Mouse (Mus musculus) heart, embryonic 15.5 days (tissue): ENCODE measurements around the gene Adap1. TPM values are rescaled to one million over a fixed set of nuclear protein-coding genes. Genes with fewer than 3 reads are reported as not detected.
A peak's percentile ranks its signal among the peaks of the same experiment; 100 is the strongest.

ENCODE experiments used
- ATAC-seq: fragments of 200-750 bp; cut with Nextera tagmentation; replicated peaks from 2 replicates; pipeline ENCODE4 v1.8.0; 2017; ENCODE audit warnings: low read depth, moderate TSS enrichment; ENCODE audit not compliant: insufficient number of reproducible peaks, insufficient read depth, low FRiP score
- H3K27ac ChIP-seq: fragments of 300-500 bp; sonication (generic); 2 replicates; pipeline ENCODE4 v1.5.1; 2015; ENCODE audit warnings: mild to moderate bottlenecking, inconsistent platforms
- H3K27me3 ChIP-seq: fragments of 300-500 bp; sonication (generic); 2 replicates; pipeline ENCODE4 v1.6.1; 2015; ENCODE audit warnings: inconsistent platforms
- H3K36me3 ChIP-seq: fragments of 300-500 bp; sonication (generic); 2 replicates; pipeline ENCODE4 v1.6.1; 2015; ENCODE audit warnings: mild to moderate bottlenecking, inconsistent platforms
- H3K4me1 ChIP-seq: fragments of 300-500 bp; sonication (generic); replicated peaks from 2 replicates; pipeline ENCODE4 v1.6.1; 2015; ENCODE audit warnings: inconsistent platforms
- H3K4me2 ChIP-seq: fragments of 300-500 bp; sonication (generic); 2 replicates; pipeline ENCODE4 v1.6.1; 2015; ENCODE audit warnings: inconsistent platforms, mild to moderate bottlenecking, moderate library complexity
- H3K4me3 ChIP-seq: fragments of 300-500 bp; sonication (generic); 2 replicates; pipeline ENCODE4 v1.5.1; 2015; ENCODE audit warnings: mild to moderate bottlenecking, inconsistent platforms
- H3K9ac ChIP-seq: fragments of 300-500 bp; sonication (generic); 2 replicates; pipeline ENCODE4 v1.6.1; 2015; ENCODE audit warnings: mild to moderate bottlenecking, inconsistent platforms
- H3K9me3 ChIP-seq: fragments of 300-500 bp; sonication (generic); replicated peaks from 2 replicates; pipeline ENCODE4 v1.6.1; 2016; ENCODE audit warnings: inconsistent platforms
- WGBS: fragments of 180-500 bp; shearing (Covaris S2); methylation state at CpG from one replicate; pipeline ENCODE4 v1.1.7; 2015; ENCODE audit warnings: mixed read lengths; 5-methylcytosine and 5-hydroxymethylcytosine counted together
- polyA plus RNA-seq: library from polyadenylated mRNA; unstranded; fragments of >200 nt; fragmentation: Nextera tagmentation; extraction: Ambion mirVana; gene quantifications from 2 replicates; pipeline ENCODE4 v1.2.1, GENCODE M21; 2015

Adap1 gene
- polyA plus RNA-seq, 1 experiment from 2014 or later: 1.9 TPM

DNA sequence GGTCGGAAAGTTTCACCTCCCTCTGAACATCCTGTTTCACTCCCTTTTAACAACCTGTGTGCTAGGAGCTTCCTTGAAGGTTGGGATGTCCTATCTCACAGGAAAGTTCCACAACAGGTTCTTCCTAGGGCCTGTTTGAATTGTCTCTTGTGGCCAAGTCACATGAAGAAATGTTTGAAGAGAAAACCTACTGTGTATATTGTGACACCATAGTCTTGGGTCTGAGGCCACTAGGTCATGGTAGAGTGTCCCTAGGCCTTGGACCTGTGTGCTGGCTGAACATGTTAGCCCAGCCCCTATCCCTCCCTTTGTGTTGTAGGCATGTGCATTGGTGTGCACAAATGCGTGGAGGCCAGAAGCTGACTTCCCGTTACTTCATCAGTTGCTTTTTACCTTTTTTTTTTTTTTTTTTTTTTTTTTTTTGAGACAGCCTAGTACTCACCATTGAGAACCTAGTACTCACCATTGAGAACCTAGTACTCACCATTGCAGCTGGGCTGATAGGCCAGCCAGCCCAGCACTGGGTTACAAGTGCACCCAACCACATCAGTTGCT lies 69.1 kb downstream of the Adap1 start:
- no peaks in the 10 kb centered on the region for H3K9me3 ChIP-seq
- peaks cover 78% of the 10 kb centered on the region for H3K4me1 ChIP-seq
- 81% methylated on average over 3 of the region's 3 CpGs for WGBS
- no peak overlapping the region for H3K4me3 ChIP-seq
- H3K27ac ChIP-seq: peak overlapping the region; percentile 69
- no peak overlapping the region; the same call in 1 of the 2 replicates for H3K4me2 ChIP-seq
- no peaks in the 10 kb centered on the region for H3K36me3 ChIP-seq
- no peaks in the 10 kb centered on the region for H3K27me3 ChIP-seq
- H3K9ac ChIP-seq: no peak overlapping the region
- no peak for ATAC-seq

DNA sequence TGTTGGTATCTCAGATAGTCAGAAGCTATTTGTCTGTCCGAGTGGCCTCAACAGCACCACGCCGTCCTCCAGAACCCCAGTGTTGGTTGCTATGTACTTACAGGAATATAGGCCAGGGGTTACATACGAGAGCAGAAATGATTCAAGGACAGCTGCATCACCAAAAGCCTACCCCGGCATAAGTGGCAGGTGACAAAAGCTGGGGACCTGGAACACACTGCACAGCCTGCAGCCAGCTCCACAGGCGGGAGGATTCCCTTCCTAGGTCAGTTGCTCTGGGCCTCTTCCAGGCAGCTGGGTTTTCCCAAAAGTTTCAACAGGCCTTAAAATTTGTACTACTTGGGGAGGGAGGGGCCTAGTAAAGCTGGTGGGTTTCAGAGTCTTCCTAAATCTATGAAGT lies 69.6 kb downstream of the Adap1 start:
- no peaks in the 10 kb centered on the region for H3K9me3 ChIP-seq
- peaks cover 79% of the 10 kb centered on the region for H3K4me1 ChIP-seq
- H3K9ac ChIP-seq: 0 out of 2 replicates have a peak overlapping the region, but pooled peaks have one; percentile 6
- H3K27ac ChIP-seq: peak overlapping the region; percentile 64
- no peaks in the 10 kb centered on the region for H3K36me3 ChIP-seq
- H3K27me3 ChIP-seq: no peaks in the 10 kb centered on the region
- WGBS: 67% methylated on average over 6 of the region's 6 CpGs
- no peak for ATAC-seq
- peak overlapping the region; percentile 22; the same call in 1 of the 2 replicates for H3K4me2 ChIP-seq
- H3K4me3 ChIP-seq: no peak overlapping the region

DNA sequence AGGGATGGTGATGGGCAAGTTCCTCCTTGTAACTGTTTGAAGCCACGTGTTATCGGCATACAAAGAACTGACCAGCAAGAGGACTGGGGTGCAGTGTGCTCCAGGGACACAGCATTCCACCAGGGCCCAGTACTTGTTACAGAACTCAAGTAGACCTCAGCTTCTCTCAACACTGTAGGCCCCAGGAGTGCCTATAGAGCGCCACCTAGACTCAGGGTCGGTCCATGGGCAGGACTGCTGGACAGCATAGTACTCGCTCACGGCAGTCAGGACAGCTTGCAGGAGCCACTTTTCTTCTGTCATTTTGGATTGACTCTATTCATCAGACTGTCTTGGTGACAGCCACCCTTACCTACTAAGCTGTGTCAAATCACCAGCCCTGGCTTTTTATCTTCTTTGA lies 70.5 kb downstream of the Adap1 start:
- Histone ChIP-seq H3K27ac (0 out of 2 replicates have a peak overlapping the region, but pooled peaks have one; percentile 64), H3K9me3 (no peaks in the 10 kb centered on the region), H3K9ac (peak overlapping the region; percentile 27; the same call in 1 of the 2 replicates), H3K4me2 (no peak overlapping the region), H3K36me3 (no peaks in the 10 kb centered on the region), H3K4me3 (no peak overlapping the region), H3K4me1 (peaks cover 70% of the 10 kb centered on the region), H3K27me3 (no peaks in the 10 kb centered on the region)
- WGBS: 72% methylated on average over 6 of the region's 6 CpGs
- ATAC-seq: no peak

DNA sequence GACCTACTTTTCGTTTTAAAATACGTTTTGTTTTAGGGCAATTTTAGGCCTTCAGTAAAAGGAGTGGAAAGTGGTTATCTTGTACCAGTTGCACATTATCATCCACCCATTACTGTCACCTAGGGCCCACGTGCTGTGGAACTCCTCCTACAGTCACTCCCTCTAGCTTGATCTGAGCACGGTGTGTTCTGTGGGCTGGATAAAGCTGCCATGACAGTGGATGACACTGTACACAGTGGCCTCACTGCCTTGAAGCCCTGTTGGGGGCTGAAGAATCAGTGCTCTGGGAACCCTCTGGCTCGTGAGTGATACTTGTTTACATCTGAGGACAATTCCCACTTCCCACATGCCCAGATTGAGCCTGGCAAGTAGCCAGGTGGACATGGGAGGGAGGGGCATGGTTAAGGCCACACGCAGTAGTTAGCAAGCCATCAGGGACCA lies 72.1 kb downstream of the Adap1 start:
- Histone ChIP-seq H3K4me1 (peaks cover 56% of the 10 kb centered on the region), H3K27ac (peak overlapping the region; percentile 93), H3K4me3 (peak overlapping the region; percentile 75), H3K36me3 (peaks cover 7% of the 10 kb centered on the region; the same call in 1 of the 2 replicates), H3K27me3 (no peaks in the 10 kb centered on the region), H3K9ac (peak overlapping the region; percentile 83), H3K9me3 (no peaks in the 10 kb centered on the region), H3K4me2 (peak overlapping the region; percentile 84)
- ATAC-seq: no peak
- WGBS: 4% methylated on average over 6 of the region's 6 CpGs

DNA sequence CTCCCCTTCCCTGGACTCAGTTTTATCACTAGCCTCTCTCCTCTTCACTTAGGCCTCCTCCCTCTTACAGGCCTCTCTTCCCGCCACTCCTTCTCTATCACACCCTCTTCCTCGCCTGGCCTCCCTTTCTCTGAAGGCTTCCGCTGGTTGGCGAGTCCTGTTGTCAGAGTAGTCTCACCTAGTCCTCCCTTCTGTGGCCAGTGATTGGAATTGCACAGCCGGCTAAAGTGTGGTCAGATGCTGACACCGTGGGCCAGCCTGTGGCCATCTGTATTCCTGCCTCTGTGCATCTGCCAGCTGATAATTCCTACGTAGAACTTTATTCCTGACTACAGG lies 72.5 kb downstream of the Adap1 start:
- peak overlapping the region; percentile 83 for H3K9ac ChIP-seq
- no peaks in the 10 kb centered on the region for H3K9me3 ChIP-seq
- ATAC-seq: no peak
- no peaks in the 10 kb centered on the region for H3K27me3 ChIP-seq
- H3K4me2 ChIP-seq: peak overlapping the region; percentile 84
- peaks cover 52% of the 10 kb centered on the region for H3K4me1 ChIP-seq
- H3K27ac ChIP-seq: peak overlapping the region; percentile 93
- under 1% methylated on average over 7 of the region's 7 CpGs for WGBS
- peak overlapping the region; percentile 75 for H3K4me3 ChIP-seq
- H3K36me3 ChIP-seq: peaks cover 12% of the 10 kb centered on the region

DNA sequence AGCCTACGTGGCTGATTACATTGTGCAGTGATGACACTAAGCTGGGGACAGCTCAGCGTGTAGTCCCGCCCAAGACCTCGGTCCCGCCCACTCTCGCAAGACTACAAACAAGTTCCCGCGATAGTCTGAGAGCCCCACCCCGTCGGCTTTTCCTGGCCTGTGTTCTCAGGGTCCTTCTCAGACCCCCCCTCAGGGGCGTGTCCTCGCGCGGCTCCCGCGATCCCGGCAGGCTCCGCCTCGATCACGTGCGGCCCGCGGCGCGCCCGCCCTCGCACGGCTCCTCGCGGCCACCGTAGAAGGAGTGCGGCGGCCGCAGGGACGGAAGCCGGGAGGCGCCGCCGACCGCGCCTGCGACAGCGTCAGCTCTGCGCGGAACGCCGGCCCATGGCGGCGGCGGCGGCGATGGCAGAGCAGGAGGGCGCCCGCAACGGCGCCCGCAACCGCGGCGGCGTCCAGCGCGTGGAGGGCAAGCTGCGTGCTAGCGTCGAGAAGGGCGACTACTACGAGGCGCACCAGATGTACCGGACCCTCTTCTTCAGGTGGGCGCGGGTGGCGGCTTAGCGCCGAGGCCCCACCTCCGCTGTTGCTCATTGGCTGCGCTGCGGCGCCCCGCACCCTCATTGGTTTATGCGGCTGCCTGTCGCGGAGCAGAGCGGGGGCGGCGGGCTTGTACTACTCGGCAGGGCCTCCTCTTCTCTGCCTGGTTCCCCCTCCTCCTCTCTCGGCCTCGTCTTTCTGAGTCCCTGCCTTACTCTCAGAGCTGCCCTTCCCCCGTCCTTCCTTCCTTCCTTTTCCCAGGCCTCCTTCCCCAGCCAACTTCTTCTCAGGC lies 73.1 kb downstream of the Adap1 start, which contains the start of gene Get4:
Get4 (plus strand) TSS at position 244 of the 829 bp plus-strand sequence.
- Histone ChIP-seq H3K4me2 (peak within 1 kb of the TSS; percentile 84), H3K4me3 (peak within 1 kb of the TSS; percentile 75), H3K9me3 (no peaks in the 10 kb centered on the region), H3K27ac (peak within 1 kb of the TSS; percentile 93), H3K4me1 (peaks cover 46% of the 10 kb centered on the region), H3K27me3 (no peaks in the 10 kb centered on the region), H3K9ac (peak within 1 kb of the TSS; percentile 83), H3K36me3 (peaks cover 17% of the 10 kb centered on the region)
- under 1% methylated on average over 90 of the region's 90 CpGs for WGBS
- peak; percentile 92 for ATAC-seq

DNA sequence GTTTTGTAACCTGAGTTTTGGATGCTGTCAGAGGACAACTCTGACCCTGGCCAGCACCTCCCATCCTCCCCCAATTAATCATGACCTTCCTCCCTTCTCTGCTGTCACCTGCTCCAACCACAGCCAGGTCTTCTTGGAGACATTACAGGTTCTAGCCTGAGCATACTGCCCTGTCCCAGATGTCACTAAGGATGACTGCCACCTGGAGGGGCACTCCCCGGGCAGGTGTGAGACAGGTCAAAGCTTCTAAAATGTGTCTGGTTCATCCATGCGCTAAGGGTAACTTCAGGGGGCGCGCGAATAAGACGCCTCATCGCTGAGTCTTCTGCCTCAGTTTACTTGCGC lies 73.7 kb downstream of the Adap1 start:
- under 1% methylated on average over 8 of the region's 8 CpGs for WGBS
- no peaks in the 10 kb centered on the region for H3K27me3 ChIP-seq
- H3K36me3 ChIP-seq: peaks cover 23% of the 10 kb centered on the region
- H3K4me3 ChIP-seq: peak overlapping the region; percentile 75
- H3K27ac ChIP-seq: peak overlapping the region; percentile 80
- H3K4me2 ChIP-seq: peak overlapping the region; percentile 84
- H3K4me1 ChIP-seq: peaks cover 40% of the 10 kb centered on the region
- ATAC-seq: peak; percentile 8
- H3K9ac ChIP-seq: peak overlapping the region; percentile 60
- H3K9me3 ChIP-seq: no peaks in the 10 kb centered on the region

DNA sequence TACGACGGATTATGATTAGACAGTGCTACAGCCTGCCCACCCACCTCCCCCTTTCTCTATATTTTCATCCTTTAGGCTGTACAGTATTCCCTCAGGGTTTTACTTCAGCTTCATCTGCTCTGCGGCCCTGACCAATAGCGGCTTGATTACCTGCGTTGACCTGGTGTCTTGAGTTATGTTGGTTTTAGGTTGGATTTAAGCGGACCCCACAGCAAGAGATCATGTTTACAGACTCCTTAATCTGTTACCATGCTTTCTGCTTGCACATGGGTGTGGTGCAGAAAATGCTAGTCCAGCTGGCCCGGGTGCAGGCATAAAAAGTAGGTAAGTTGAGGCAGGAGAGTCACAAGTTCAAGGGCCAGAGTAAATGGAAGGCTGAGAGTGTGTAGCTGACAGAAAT lies 74.1 kb downstream of the Adap1 start:
- WGBS: 85% methylated on average over 7 of the region's 7 CpGs

DNA sequence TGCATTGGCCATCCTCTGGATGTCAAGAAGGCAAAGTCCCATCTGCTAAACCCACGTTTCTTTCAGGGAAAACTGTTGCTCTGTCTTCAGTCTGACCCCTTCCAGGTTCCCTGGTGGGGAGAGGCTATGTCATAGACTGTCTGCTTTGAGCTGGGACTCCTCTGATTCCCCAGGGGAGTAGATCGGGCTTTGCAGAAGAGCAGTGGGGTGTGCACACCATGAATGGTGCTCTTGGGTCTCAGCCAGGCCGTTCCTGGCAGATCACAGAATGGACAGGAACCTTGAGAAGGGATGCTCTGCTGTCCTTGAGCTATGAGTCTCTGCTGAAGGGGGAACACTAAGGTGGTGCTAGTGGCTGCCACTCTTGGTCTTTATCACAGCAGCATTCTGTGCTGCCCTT lies 76.6 kb downstream of the Adap1 start:
- WGBS: 67% methylated on average over 3 of the region's 3 CpGs
- Histone ChIP-seq H3K9ac (no peak overlapping the region), H3K4me3 (no peak overlapping the region), H3K27me3 (no peaks in the 10 kb centered on the region), H3K27ac (no peak overlapping the region), H3K36me3 (peaks cover 39% of the 10 kb centered on the region), H3K4me1 (peaks cover 14% of the 10 kb centered on the region), H3K9me3 (no peaks in the 10 kb centered on the region), H3K4me2 (no peak overlapping the region)
- no peak for ATAC-seq

More for the DNA sequence above, 74.1 kb downstream of the Adap1 start:
- H3K36me3 ChIP-seq: peaks cover 28% of the 10 kb centered on the region
- H3K4me3 ChIP-seq: peak overlapping the region; percentile 75
- no peaks in the 10 kb centered on the region for H3K27me3 ChIP-seq
- H3K4me2 ChIP-seq: peak overlapping the region; percentile 84
- H3K27ac ChIP-seq: peak overlapping the region; percentile 80
- H3K9ac ChIP-seq: no peak overlapping the region
- ATAC-seq: no peak
- H3K9me3 ChIP-seq: no peaks in the 10 kb centered on the region
- H3K4me1 ChIP-seq: peaks cover 36% of the 10 kb centered on the region

DNA sequence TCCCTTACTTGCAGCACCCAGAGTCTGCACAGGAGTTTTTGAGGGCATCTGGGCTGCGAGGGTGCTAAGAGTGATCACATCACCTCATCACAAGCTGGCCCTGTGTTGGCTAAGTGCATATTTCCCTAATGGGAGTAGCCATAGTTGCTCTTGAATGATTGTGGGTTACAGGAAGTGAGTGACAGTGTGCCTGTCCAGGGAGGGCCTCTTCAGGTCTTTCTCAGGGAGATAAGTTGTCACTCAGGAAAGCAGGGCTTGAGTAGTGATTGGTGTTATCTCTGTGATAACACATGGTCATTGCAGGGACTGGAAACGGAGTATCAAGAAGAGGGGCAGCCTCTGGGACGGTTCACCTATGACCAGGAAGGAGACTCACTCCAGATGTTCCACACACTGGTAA lies 77.7 kb downstream of the Adap1 start:
- ATAC-seq: no peak
- WGBS: 55% methylated on average over 3 of the region's 3 CpGs
- Histone ChIP-seq H3K36me3 (peaks cover 39% of the 10 kb centered on the region), H3K4me3 (no peak overlapping the region), H3K27ac (no peak overlapping the region), H3K4me2 (no peak overlapping the region), H3K4me1 (peaks cover 15% of the 10 kb centered on the region), H3K9me3 (no peaks in the 10 kb centered on the region), H3K9ac (no peak overlapping the region), H3K27me3 (no peaks in the 10 kb centered on the region)

DNA sequence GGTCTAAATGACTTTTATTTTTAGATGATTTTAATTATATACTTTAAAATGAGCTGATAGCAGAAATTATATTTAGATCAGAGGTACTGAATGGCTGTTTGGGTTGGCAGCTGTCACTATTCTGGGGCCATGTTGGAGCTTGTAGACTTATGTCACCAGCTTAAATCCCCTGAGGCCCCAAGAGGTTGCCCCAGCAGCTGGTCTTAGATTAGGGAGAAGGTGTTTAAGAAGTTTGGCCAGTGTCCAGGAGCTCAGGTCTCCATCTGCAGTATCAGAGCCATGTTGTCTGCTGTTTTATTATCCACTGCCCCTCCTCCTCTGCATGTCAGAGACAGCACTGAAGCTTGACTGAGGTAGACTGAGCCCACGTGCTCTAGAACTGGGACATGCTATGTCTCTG lies 82.0 kb downstream of the Adap1 start:
- no peaks in the 10 kb centered on the region for H3K9me3 ChIP-seq
- no peak overlapping the region for H3K4me3 ChIP-seq
- no peak overlapping the region for H3K9ac ChIP-seq
- no peaks in the 10 kb centered on the region for H3K27me3 ChIP-seq
- peaks cover 29% of the 10 kb centered on the region for H3K4me1 ChIP-seq
- ATAC-seq: peak; percentile 50; the same call in 1 of the 2 replicates
- peaks cover 60% of the 10 kb centered on the region for H3K36me3 ChIP-seq
- 29% methylated on average over 1 of the region's 1 CpGs for WGBS
- H3K4me2 ChIP-seq: no peak overlapping the region
- peak overlapping the region; percentile 52 for H3K27ac ChIP-seq
